25 mouse cellular contexts compared by ENCODE assay signal in genomic region chr6:41607637-41608036, GRCm38 (mm10). TPM values are rescaled to one million over a fixed set of nuclear protein-coding genes. Genes with fewer than 3 reads are reported as not detected.
DNase-seq lines count a peak whose midpoint lies in the region; ATAC-seq and TF ChIP-seq lines count a peak whose summit lies in the region.
"Had no signal": no experiment of that assay in that cellular context is flagged by ENCODE, and none has a peak within 500 bp of the region (broad histone marks: within the 10 kb centered on the region; RNA-seq: fewer than 3 reads in every experiment).

No protein-coding gene starts in this region.

- H3K9me3 ChIP-seq in forebrain, embryonic 15.5 days, result no peaks in the 10 kb centered on the region
- H3K9me3 ChIP-seq in forebrain, embryonic 13.5 days (replicated peaks), result no peaks in the 10 kb centered on the region
- H3K9me3 ChIP-seq: embryonic facial prominence, embryonic 15.5 days; heart, embryonic 10.5 days; kidney, embryonic 15.5 days; limb, embryonic 13.5 days; liver, embryonic 12.5 days; midbrain, embryonic 12.5 days had no signal

- 59% methylated on average over 5 of the region's 5 CpGs for WGBS in forebrain, embryonic 15.5 days
- 55% methylated on average over 5 of the region's 5 CpGs for WGBS in forebrain, embryonic 13.5 days
- WGBS in cerebellum, adult 2 months, result 55% methylated on average over 5 of the region's 5 CpGs

- no peak for TF ChIP-seq CTCF in left cerebral cortex, adult 2 months (IDR thresholded peaks at IDR 0.05)
- TF ChIP-seq CTCF in cerebellum, adult 2 months (IDR thresholded peaks at IDR 0.05; ENCODE audit: borderline replicate concordance, insufficient read depth, low read depth, low read length), result no peak

- no peak for DNase-seq in left cerebral cortex, adult 2 months (ENCODE audit: extremely low spot score in 1 of 2, low spot score in 2 of 2)
- DNase-seq in left cerebral cortex, adult 18-20 months (ENCODE audit: low spot score in 2 of 2), result no peak
- DNase-seq in thymus, postnatal 4 days, result peak; percentile 13
- DNase-seq in thymus, adult 18-20 months, result no peak
- no peak for DNase-seq in cerebellum, adult 2 months
- DNase-seq in heart, adult 9 months (ENCODE audit: low spot score in 2 of 2), result no peak
- DNase-seq: adrenal gland, postnatal 10 days; cerebellum, adult 8-10 months; cerebellum, postnatal 36 days; kidney, adult 11 months; kidney, postnatal 36 days; layer of hippocampus, postnatal 36 days; lung, adult 18-20 months; lung, postnatal 10 days had no signal

- no peak overlapping the region for H3K27ac ChIP-seq in forebrain, embryonic 15.5 days (replicated peaks)
- no peak overlapping the region for H3K27ac ChIP-seq in forebrain, embryonic 13.5 days
- H3K27ac ChIP-seq in left cerebral cortex, adult 2 months, result peak overlapping the region; percentile 96
- no peak overlapping the region for H3K27ac ChIP-seq in cerebellum, adult 2 months (ENCODE audit: insufficient read depth, low read length)
- H3K27ac ChIP-seq: embryonic facial prominence, embryonic 15.5 days; heart, embryonic 10.5 days; kidney, embryonic 15.5 days; limb, embryonic 13.5 days; liver, embryonic 12.5 days; midbrain, embryonic 12.5 days had no signal

- no peak for TF ChIP-seq POLR2A in cerebellum, adult 2 months (IDR thresholded peaks at IDR 0.05; ENCODE audit: borderline replicate concordance, insufficient read depth, low read length)

- intact Hi-C loops in left cerebral cortex, adult 2 months (cut with DNase I), result loop anchor here (10.0 kb wide), 1 partner anchor 977 kb away; no protein-coding TSS in a partner anchor

- no peaks in the 10 kb centered on the region for H3K27me3 ChIP-seq in forebrain, embryonic 15.5 days
- H3K27me3 ChIP-seq in forebrain, embryonic 13.5 days, result no peaks in the 10 kb centered on the region
- H3K27me3 ChIP-seq in cerebellum, adult 2 months (ENCODE audit: control insufficient read depth, insufficient read depth, low read length), result no peaks in the 10 kb centered on the region
- H3K27me3 ChIP-seq: embryonic facial prominence, embryonic 15.5 days; limb, embryonic 13.5 days had no signal

- no peaks in the 10 kb centered on the region for H3K36me3 ChIP-seq in forebrain, embryonic 15.5 days
- H3K36me3 ChIP-seq in forebrain, embryonic 13.5 days (ENCODE audit: poor library complexity, severe bottlenecking), result no peaks in the 10 kb centered on the region
- H3K36me3 ChIP-seq: embryonic facial prominence, embryonic 15.5 days; heart, embryonic 10.5 days; kidney, embryonic 15.5 days; limb, embryonic 13.5 days; liver, embryonic 12.5 days; midbrain, embryonic 12.5 days had no signal

- H3K4me2 ChIP-seq in forebrain, embryonic 15.5 days (replicated peaks), result 0 out of 2 replicates have a peak overlapping the region, but pooled peaks have one; percentile 81
- H3K4me2 ChIP-seq in forebrain, embryonic 13.5 days, result no peak overlapping the region
- H3K4me2 ChIP-seq: kidney, embryonic 15.5 days; limb, embryonic 13.5 days; liver, embryonic 12.5 days had no signal

- no peak for ATAC-seq in forebrain, embryonic 15.5 days (replicated peaks)
- no peak for ATAC-seq in forebrain, embryonic 13.5 days
- ATAC-seq: liver, embryonic 12.5 days had no signal

- peaks cover 27% of the 10 kb centered on the region for H3K4me1 ChIP-seq in forebrain, embryonic 15.5 days
- peaks cover 18% of the 10 kb centered on the region for H3K4me1 ChIP-seq in forebrain, embryonic 13.5 days
- no peaks in the 10 kb centered on the region for H3K4me1 ChIP-seq in cerebellum, adult 2 months (ENCODE audit: control insufficient read depth, insufficient read depth, low read length)

- no peak overlapping the region for H3K4me3 ChIP-seq in forebrain, embryonic 15.5 days
- no peak overlapping the region for H3K4me3 ChIP-seq in forebrain, embryonic 13.5 days
- H3K4me3 ChIP-seq in left cerebral cortex, adult 2 months, result peak overlapping the region; percentile 85
- no peak overlapping the region for H3K4me3 ChIP-seq in cerebellum, adult 2 months (replicated peaks; ENCODE audit: insufficient read depth, low read depth, low read length)
- H3K4me3 ChIP-seq: embryonic facial prominence, embryonic 15.5 days; heart, embryonic 10.5 days; kidney, embryonic 15.5 days; limb, embryonic 13.5 days; liver, embryonic 12.5 days; midbrain, embryonic 12.5 days had no signal

- H3K9ac ChIP-seq in forebrain, embryonic 15.5 days (replicated peaks), result no peak overlapping the region
- no peak overlapping the region for H3K9ac ChIP-seq in forebrain, embryonic 13.5 days
- H3K9ac ChIP-seq: embryonic facial prominence, embryonic 15.5 days; kidney, embryonic 15.5 days; limb, embryonic 13.5 days; liver, embryonic 12.5 days; midbrain, embryonic 12.5 days had no signal

RNA-seq across cellular contexts. Expression of gene Ephb6, which starts 2.4 kb away (rescaled TPM):
- polyA plus RNA-seq in forebrain, embryonic 15.5 days (2015; fragmentation: Nextera tagmentation; extraction: Ambion mirVana), result 33.2 and 34.6 TPM in 2 replicates
- polyA plus RNA-seq in forebrain, embryonic 13.5 days (2015; fragmentation: Nextera tagmentation; extraction: Ambion mirVana), result 19.2 TPM in 2 replicates
- 100 to 1,000 TPM; 118 to 130 TPM for total RNA-seq in left cerebral cortex, adult 2 months (2021)
- 100 to 1,000 TPM; 115 to 119 TPM for total RNA-seq in left cerebral cortex, adult 18-20 months (2021)
- 21.7 and 27.4 TPM in 2 replicates for polyA plus RNA-seq in cerebellum, adult 2 months (2012; rRNA removed)

RNA-seq across cellular contexts. Expression of gene Trpv6, which starts 28.6 kb away (rescaled TPM):
- polyA plus RNA-seq in forebrain, embryonic 15.5 days (2015; fragmentation: Nextera tagmentation; extraction: Ambion mirVana), result 0.46 and 0.52 TPM in 2 replicates
- 0.25 and 0.46 TPM in 2 replicates for polyA plus RNA-seq in forebrain, embryonic 13.5 days (2015; fragmentation: Nextera tagmentation; extraction: Ambion mirVana)
- 1 to 10 TPM; 1.9 to 2.5 TPM for total RNA-seq in left cerebral cortex, adult 2 months (2021)
- 1 to 10 TPM; 2.0 to 2.3 TPM for total RNA-seq in left cerebral cortex, adult 18-20 months (2021)
- polyA plus RNA-seq in cerebellum, adult 2 months (2012; rRNA removed), result 0.26 and 0.27 TPM in 2 replicates
- total RNA-seq: adrenal gland, postnatal 10 days; gastrocnemius, adult 18-20 months; hematopoietic stem cell, adult 5-6 weeks had no signal
- polyA plus RNA-seq: heart, postnatal 0 days had no signal
